Mouse (Mus musculus) CH12.LX (cell line): ENCODE data around the gene Gas2l1. TPM values are rescaled to one million over a fixed set of nuclear protein-coding genes. Genes with fewer than 3 reads are reported as not detected.

Experiments
- DNase-seq: peaks from one replicate; pipeline ENCODE4 v3.0.0-alpha.2; 2013; ENCODE audit errors: extremely low read depth
- H3K27ac ChIP-seq: 2 replicates; pipeline ENCODE4 v1.5.1; 2012; ENCODE audit warnings: low read depth, mild to moderate bottlenecking, control low read depth, moderate library complexity; ENCODE audit not compliant: insufficient read depth
- H3K27me3 ChIP-seq: replicated peaks from 2 replicates; pipeline ENCODE3; 2012; ENCODE audit warnings: inconsistent platforms
- H3K36me3 ChIP-seq, 2 experiments: replicated peaks in 1 of 2; 2 replicates each; pipeline versions ENCODE3 to v1.6.1; 2012; ENCODE audit warnings: inconsistent platforms in 1 of 2, low read length in 1 of 2, mild to moderate bottlenecking in 1 of 2, mixed read lengths in 1 of 2, moderate library complexity in 1 of 2; ENCODE audit not compliant: control insufficient read depth in 1 of 2, insufficient read depth in 1 of 2
- H3K4me1 ChIP-seq, 2 experiments: 2 replicates each; pipeline ENCODE4 v1.6.1; 2012; ENCODE audit warnings: inconsistent platforms in 1 of 2, moderate library complexity in 1 of 2; ENCODE audit not compliant: insufficient read depth in 2 of 2, control insufficient read depth in 1 of 2
- H3K4me2 ChIP-seq: 2 replicates; pipeline ENCODE4 v1.6.1; 2012; ENCODE audit warnings: low read depth, mild to moderate bottlenecking, control low read depth; ENCODE audit not compliant: poor library complexity, insufficient read depth, severe bottlenecking
- H3K4me3 ChIP-seq, 3 experiments: fragments of 150-350 bp in 1 of 3; sonication (generic) in 1 of 3; replicated peaks in 1 of 3; 2 replicates each; pipeline versions ENCODE3 to v1.5.1; 2011 to 2012; ENCODE audit warnings: low read depth in 2 of 3, low read length in 2 of 3, mild to moderate bottlenecking in 2 of 3, moderate library complexity in 2 of 3, control low read depth in 1 of 3, improper control_type of control experiment in 1 of 3, inconsistent platforms in 1 of 3, mixed read lengths in 1 of 3; ENCODE audit not compliant: poor library complexity in 1 of 3
- H3K79me2 ChIP-seq: replicated peaks from 2 replicates; pipeline ENCODE4 v1.6.1; 2012; ENCODE audit warnings: mild to moderate bottlenecking, moderate library complexity; ENCODE audit not compliant: control insufficient read depth, poor library complexity, insufficient read depth, severe bottlenecking; ENCODE audit errors: extremely low read depth
- H3K9ac ChIP-seq: 2 replicates; pipeline ENCODE4 v1.6.1; 2012; ENCODE audit warnings: low read depth, mild to moderate bottlenecking, control low read depth, moderate library complexity; ENCODE audit not compliant: insufficient read depth
- H3K9me3 ChIP-seq: replicated peaks from 2 replicates; pipeline ENCODE3; 2012; ENCODE audit warnings: low read length, inconsistent platforms, mixed read lengths
- BHLHE40 ChIP-seq: IDR thresholded peaks from 2 replicates; pipeline ENCODE4 v1.6.1; 2011; ENCODE audit warnings: mild to moderate bottlenecking, low read depth, low read length, improper control_type of control experiment
- CHD2 ChIP-seq: IDR thresholded peaks from 2 replicates; pipeline ENCODE4 v1.6.1; 2011; ENCODE audit warnings: low read length, improper control_type of control experiment
- CTCF ChIP-seq, 2 experiments: IDR thresholded peaks in 1 of 2; conservative IDR thresholded peaks in 1 of 2; 2 replicates each; pipeline ENCODE4 v1.5.1; 2011 to 2012; ENCODE audit warnings: low read depth in 2 of 2, low read length in 2 of 2, improper control_type of control experiment in 1 of 2, inconsistent platforms in 1 of 2, mild to moderate bottlenecking in 1 of 2, moderate library complexity in 1 of 2
- EP300 ChIP-seq: IDR thresholded peaks from 2 replicates; pipeline ENCODE4 v1.6.1; 2011; ENCODE audit warnings: low read length, improper control_type of control experiment
- HCFC1 ChIP-seq: IDR thresholded peaks from 2 replicates; pipeline ENCODE4 v1.6.1; 2012; ENCODE audit warnings: low read depth, mild to moderate bottlenecking, inconsistent platforms, low read length, improper control_type of control experiment
- JUND ChIP-seq: conservative IDR thresholded peaks from 2 replicates; pipeline ENCODE4 v1.6.1; 2011; ENCODE audit warnings: low read depth, low read length, improper control_type of control experiment
- MAFK ChIP-seq: IDR thresholded peaks from 2 replicates; pipeline ENCODE4 v1.6.1; 2011; ENCODE audit warnings: low read length, improper control_type of control experiment; ENCODE audit not compliant: insufficient replicate concordance
- MAZ ChIP-seq: IDR thresholded peaks from 2 replicates; pipeline ENCODE4 v1.6.1; 2012; ENCODE audit warnings: low read depth, mild to moderate bottlenecking, inconsistent platforms, low read length, improper control_type of control experiment, moderate library complexity
- MEF2A ChIP-seq: IDR thresholded peaks from 2 replicates; pipeline ENCODE4 v1.6.1; 2014; ENCODE audit warnings: low read depth, mild to moderate bottlenecking, inconsistent platforms, low read length, improper control_type of control experiment, borderline replicate concordance
- MXI1 ChIP-seq: IDR thresholded peaks from 2 replicates; pipeline ENCODE4 v1.6.1; 2011; ENCODE audit warnings: mild to moderate bottlenecking, low read depth, low read length, improper control_type of control experiment
- NELFE ChIP-seq: IDR thresholded peaks from 2 replicates; pipeline ENCODE4 v1.6.1; 2011; ENCODE audit warnings: low read depth, low read length, improper control_type of control experiment
- POLR2A ChIP-seq: IDR thresholded peaks from 2 replicates; pipeline ENCODE4 v1.6.1; 2011; ENCODE audit warnings: low read depth, mild to moderate bottlenecking, improper control_type of control experiment, low read length
- POLR2AphosphoS2 ChIP-seq: IDR thresholded peaks from 2 replicates; pipeline ENCODE4 v1.6.1; 2011; ENCODE audit warnings: low read depth, low read length, improper control_type of control experiment
- RAD21 ChIP-seq: IDR thresholded peaks from 2 replicates; pipeline ENCODE4 v1.6.1; 2011; ENCODE audit warnings: low read depth, mild to moderate bottlenecking, low read length, improper control_type of control experiment, moderate library complexity
- RCOR1 ChIP-seq: conservative IDR thresholded peaks from 2 replicates; pipeline ENCODE4 v1.6.1; 2012; ENCODE audit warnings: low read depth, mild to moderate bottlenecking, inconsistent platforms, low read length, improper control_type of control experiment
- SIN3A ChIP-seq: IDR thresholded peaks from 2 replicates; pipeline ENCODE4 v1.6.1; 2012; ENCODE audit warnings: low read length, improper control_type of control experiment, inconsistent platforms
- SMC3 ChIP-seq: IDR thresholded peaks from 2 replicates; pipeline ENCODE4 v1.6.1; 2011; ENCODE audit warnings: low read depth, low read length, improper control_type of control experiment
- TCF12 ChIP-seq: IDR thresholded peaks from 2 replicates; pipeline ENCODE4 v1.6.1; 2014; ENCODE audit warnings: low read depth, mild to moderate bottlenecking, inconsistent platforms, low read length, improper control_type of control experiment
- USF1 ChIP-seq: IDR thresholded peaks from 2 replicates; pipeline ENCODE4 v1.6.1; 2014; ENCODE audit warnings: low read depth, mild to moderate bottlenecking, inconsistent platforms, low read length, improper control_type of control experiment
- ZKSCAN1 ChIP-seq: IDR thresholded peaks from 2 replicates; pipeline ENCODE4 v1.6.1; 2012; ENCODE audit warnings: low read depth, inconsistent platforms, low read length, improper control_type of control experiment, borderline replicate concordance
- ZMIZ1 ChIP-seq: IDR thresholded peaks from 2 replicates; pipeline ENCODE4 v1.6.1; 2012; ENCODE audit warnings: low read depth, mild to moderate bottlenecking, inconsistent platforms, low read length, improper control_type of control experiment
- ZNF384 ChIP-seq: IDR thresholded peaks from 2 replicates; pipeline ENCODE4 v1.6.1; 2012; ENCODE audit warnings: low read depth, low read length, improper control_type of control experiment, inconsistent platforms
- dilution Hi-C: fragments of 300-500 bp; cut with MboI; formaldehyde crosslinking; loops from 2 replicates; pipeline ENCODE4 v1.14.3; 2020; ENCODE audit warnings: low sequenced_read_pairs; ENCODE audit not compliant: extremely low pct_unique_long_range_greater_than_20kb, extremely low pct_ligation_motif_present
- in situ Hi-C: fragments of 300-500 bp; cut with MboI; formaldehyde crosslinking; loops from 3 replicates; pipeline ENCODE4 v1.14.3; 2019; ENCODE audit warnings: low sequenced_read_pairs, low pct_ligation_motif_present, low pct_unique_long_range_greater_than_20kb, mixed read lengths
- polyA plus RNA-seq: library from polyadenylated mRNA; unstranded; fragments of >175 nt; gene quantifications from 2 replicates; pipeline ENCODE4 v1.2.1, GENCODE M21; 2012; ENCODE audit warnings: low read depth; ENCODE audit not compliant: insufficient read length
- total RNA-seq, 2 experiments: library from RNA; depleted of rRNA; stranded (reverse); fragments of 300-350 nt in 1 of 2; fragments of >200 nt in 1 of 2; gene quantifications; 2 replicates each; pipeline ENCODE4 v1.2.3; 2012 to 2014

The Gas2l1 gene
- total and polyA plus RNA-seq, 3 experiments = 3.3 to 12.5 (median 8.8) TPM

DNA sequence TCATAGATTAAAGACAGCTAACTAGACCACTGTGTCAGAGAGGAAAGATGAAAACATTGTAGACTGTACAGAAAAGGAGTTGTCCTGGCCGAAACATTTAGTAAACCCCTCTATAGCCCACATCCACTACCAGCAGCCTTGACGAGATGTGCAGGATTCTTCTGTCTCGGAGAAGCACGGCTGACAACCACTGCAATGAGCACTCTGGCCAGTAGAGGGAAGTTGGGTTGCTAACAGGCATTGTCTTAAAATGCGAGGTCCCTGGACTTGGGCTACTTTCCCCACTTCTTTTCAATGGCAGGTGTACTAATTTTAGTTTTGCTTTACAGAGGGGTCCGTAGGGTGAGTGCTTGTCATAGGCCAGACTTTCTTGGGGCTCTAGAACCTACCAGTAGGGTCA, 47.6 kb downstream of the Gas2l1 start:
- in situ Hi-C loops = loop anchor here (5.0 kb wide), 1 partner anchor 50 kb away; the partner anchor contains the start of gene Gas2l1
- no peak overlapping the region for H3K27ac ChIP-seq
- peak; percentile 26 for DNase-seq
- peaks cover 0 to 12% of the 10 kb centered on the region in 2 experiments; a peak in 2 of 4 replicates for H3K4me1 ChIP-seq
- no peak overlapping the region for H3K4me2 ChIP-seq
- no peaks in the 10 kb centered on the region for H3K27me3 ChIP-seq
- dilution Hi-C loops = no loop called here
- H3K9ac ChIP-seq = no peak overlapping the region
- H3K79me2 ChIP-seq = no peaks in the 10 kb centered on the region
- H3K4me3 ChIP-seq = no peak overlapping the region
- peaks cover 68 to 81% of the 10 kb centered on the region in 2 experiments for H3K36me3 ChIP-seq
- TF ChIP-seq SIN3A (no peak), RAD21 (peak; percentile 12), TCF12 (no peak), SMC3 (peak; percentile 50), ZKSCAN1 (no peak), NELFE (no peak), JUND (no peak), MXI1 (no peak), POLR2A (no peak), HCFC1 (no peak), RCOR1 (no peak), CTCF (conservative IDR thresholded peaks at IDR 0.05 in 1 of 2, IDR thresholded peaks at IDR 0.05 in 1 of 2; ENCODE audit: low read depth in 2 of 2, low read length in 2 of 2) (peak; percentile 31 to 56; a peak in 3 of 4 replicates)
- no peaks in the 10 kb centered on the region for H3K9me3 ChIP-seq

GRCm38 (mm10) chr11:5016286-5016685, 48.8 kb downstream of the Gas2l1 start:
- DNase-seq = no peak
- in situ Hi-C loops = loop anchor here (5.0 kb wide), 1 partner anchor 51 kb away; the partner anchor contains the start of gene Gas2l1
- H3K79me2 ChIP-seq = no peaks in the 10 kb centered on the region
- H3K9ac ChIP-seq = no peak overlapping the region
- H3K4me3 ChIP-seq = no peak overlapping the region
- H3K4me1 ChIP-seq = peaks cover 4 to 24% of the 10 kb centered on the region in 2 experiments; a peak in 2 of 4 replicates
- H3K27me3 ChIP-seq = no peaks in the 10 kb centered on the region
- TF ChIP-seq MAFK (no peak), MAZ (no peak), BHLHE40 (no peak), MXI1 (no peak), POLR2AphosphoS2 (no peak), HCFC1 (no peak), ZKSCAN1 (no peak), CHD2 (no peak), ZMIZ1 (no peak), EP300 (no peak), ZNF384 (no peak), MEF2A (no peak), USF1 (no peak), POLR2A (no peak)
- TF ChIP-seq, all 38 proteins: peak for 0
- H3K36me3 ChIP-seq = peaks cover 64 to 87% of the 10 kb centered on the region in 2 experiments
- H3K4me2 ChIP-seq = no peak overlapping the region
- dilution Hi-C loops = no loop called here
- H3K27ac ChIP-seq = no peak overlapping the region
- no peaks in the 10 kb centered on the region for H3K9me3 ChIP-seq
